ENCODE assay signal across 15 mouse cellular contexts in the genomic region with DNA sequence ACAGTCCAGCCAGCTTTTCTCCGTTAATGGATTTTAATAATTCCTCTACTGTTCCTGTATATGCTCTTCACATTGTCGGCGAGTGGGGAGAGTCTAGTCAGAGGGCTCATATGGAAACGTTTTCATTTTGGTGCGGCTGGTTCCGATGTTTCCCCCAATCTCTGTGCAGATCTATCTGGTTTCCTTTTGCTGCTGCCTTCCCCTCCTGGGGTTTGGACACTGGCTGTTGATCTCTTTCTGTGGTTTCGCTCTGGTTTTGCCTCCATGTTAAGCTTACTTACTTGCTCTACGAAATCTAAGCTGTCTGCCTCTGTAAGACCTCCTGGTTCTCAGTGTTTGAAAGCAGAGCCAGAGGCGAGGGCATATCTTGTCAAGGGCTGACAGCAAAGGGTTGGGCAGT.
DNase-seq lines count a peak whose midpoint lies in the region; ATAC-seq and TF ChIP-seq lines count a peak whose summit lies in the region.
"Had no signal": no experiment of that assay in that cellular context is flagged by ENCODE, and none has a peak within 500 bp of the region (broad histone marks: within the 10 kb centered on the region; RNA-seq: fewer than 3 reads in every experiment).

No protein-coding gene starts in this region.

- no peak for DNase-seq in heart, adult 18-20 months
- peak; percentile 82 for DNase-seq in 416B (ENCODE audit: low read depth)
- DNase-seq in limb, embryonic 10.5 days (ENCODE audit: low spot score): no peak
- DNase-seq in urinary bladder, postnatal 4 days (ENCODE audit: low spot score in 2 of 2): no peak
- no peak for DNase-seq in ovary, postnatal 36 days (ENCODE audit: low spot score)
- no peak for DNase-seq in layer of hippocampus, adult 2 months (ENCODE audit: low spot score in 2 of 2)
- DNase-seq: adrenal gland, postnatal 14 days; cerebellum, adult 11-12 months; forebrain, postnatal 0 days; kidney, adult 18-20 months; lung, embryonic 14.5 days; spleen, adult 18-20 months had no signal

- H3K4me3 ChIP-seq in heart, embryonic 15.5 days: no peak overlapping the region
- no peak overlapping the region for H3K4me3 ChIP-seq in limb, embryonic 10.5 days
- no peak overlapping the region for H3K4me3 ChIP-seq in layer of hippocampus, adult 2 months
- H3K4me3 ChIP-seq: myocyte had no signal

- no peaks in the 10 kb centered on the region for H3K27me3 ChIP-seq in heart, embryonic 15.5 days
- H3K27me3 ChIP-seq in limb, embryonic 10.5 days (ENCODE audit: low read depth, poor library complexity, severe bottlenecking): 0 out of 2 replicates have a peak, but pooled peaks cover 7% of the 10 kb centered on the region

- no peak for ATAC-seq in heart, embryonic 15.5 days (replicated peaks; ENCODE audit: insufficient number of reproducible peaks, insufficient read depth, low FRiP score, low read depth)
- peak; percentile 73 for ATAC-seq in common myeloid progenitor, adult 5-6 weeks (replicated peaks; ENCODE audit: low read depth, poor library complexity, severe bottlenecking)
- ATAC-seq: forebrain, postnatal 0 days had no signal

- peak overlapping the region; percentile 42 for H3K4me2 ChIP-seq in heart, embryonic 15.5 days
- H3K4me2 ChIP-seq: lung, embryonic 14.5 days had no signal

- WGBS in heart, embryonic 15.5 days: 39% methylated on average over 9 of the region's 9 CpGs
- 53% methylated on average over 9 of the region's 9 CpGs for WGBS in limb, embryonic 10.5 days

- peaks cover 23% of the 10 kb centered on the region for H3K4me1 ChIP-seq in heart, embryonic 15.5 days (replicated peaks)
- peaks cover 26% of the 10 kb centered on the region for H3K4me1 ChIP-seq in limb, embryonic 10.5 days

- no peaks in the 10 kb centered on the region for H3K9me3 ChIP-seq in heart, embryonic 15.5 days (replicated peaks)
- no peaks in the 10 kb centered on the region for H3K9me3 ChIP-seq in limb, embryonic 10.5 days (replicated peaks)

- TF ChIP-seq CTCF in layer of hippocampus, adult 2 months (conservative IDR thresholded peaks at IDR 0.05): no peak

- no peak overlapping the region for H3K27ac ChIP-seq in heart, embryonic 15.5 days
- H3K27ac ChIP-seq in limb, embryonic 10.5 days: 0 out of 2 replicates have a peak overlapping the region, but pooled peaks have one; percentile 10
- H3K27ac ChIP-seq in layer of hippocampus, adult 2 months: no peak overlapping the region

- H3K9ac ChIP-seq in heart, embryonic 15.5 days: no peak overlapping the region
- H3K9ac ChIP-seq: forebrain, postnatal 0 days; lung, embryonic 14.5 days had no signal

- no peaks in the 10 kb centered on the region for H3K36me3 ChIP-seq in heart, embryonic 15.5 days
- H3K36me3 ChIP-seq in limb, embryonic 10.5 days: no peaks in the 10 kb centered on the region
